Mouse (Mus musculus): ENCODE measurements around the gene Hal. TPM values are rescaled to one million over a fixed set of nuclear protein-coding genes. Genes with fewer than 3 reads are reported as not detected.
A peak's percentile ranks its signal among the peaks of the same experiment; 100 is the strongest.
"Not testable (repeated sequence)": the region's sequence is repeated elsewhere in the genome, so short reads cannot be mapped to it uniquely, and the experiment has no call there.

Gene Hal
- polyA plus RNA-seq, 1 experiment from 2014 or later, result 0.10 TPM

GRCm38 (mm10) chr10:93543176-93543575 is 54.6 kb downstream of the Hal start:
- Histone ChIP-seq H3K27ac (no peak overlapping the region), H3K4me1 (peaks cover 13% of the 10 kb centered on the region), H3K27me3 (peaks cover 10% of the 10 kb centered on the region), H3K9ac (no peak overlapping the region), H3K9me3 (replicated peaks) (no peaks in the 10 kb centered on the region), H3K36me3 (no peaks in the 10 kb centered on the region), H3K4me2 (replicated peaks) (no peak overlapping the region), H3K4me3 (no peak overlapping the region)
- no peak for ATAC-seq (ENCODE audit: low FRiP score)
- 54% methylated on average over 6 of the region's 6 CpGs for WGBS

GRCm38 (mm10) chr10:93544172-93544571 is 55.6 kb downstream of the Hal start:
- no peak for ATAC-seq (ENCODE audit: low FRiP score)
- Histone ChIP-seq H3K36me3 (no peaks in the 10 kb centered on the region), H3K27ac (no peak overlapping the region), H3K4me3 (no peak overlapping the region), H3K4me1 (peaks cover 13% of the 10 kb centered on the region), H3K27me3 (peaks cover 4% of the 10 kb centered on the region; the same call in 1 of the 2 replicates), H3K9ac (no peak overlapping the region), H3K4me2 (replicated peaks) (no peak overlapping the region), H3K9me3 (replicated peaks) (no peaks in the 10 kb centered on the region)
- WGBS, result 79% methylated on average over 5 of the region's 5 CpGs

GRCm38 (mm10) chr10:93547741-93548270 is 59.2 kb downstream of the Hal start:
- ATAC-seq (ENCODE audit: low FRiP score), result no peak
- H3K36me3 ChIP-seq, result no peaks in the 10 kb centered on the region
- no peak overlapping the region for H3K4me2 ChIP-seq (replicated peaks)
- H3K4me1 ChIP-seq, result no peaks in the 10 kb centered on the region
- no peaks in the 10 kb centered on the region for H3K9me3 ChIP-seq (replicated peaks)
- H3K27ac ChIP-seq, result no peak overlapping the region
- no peak overlapping the region for H3K4me3 ChIP-seq
- no peaks in the 10 kb centered on the region for H3K27me3 ChIP-seq
- WGBS, result 87% methylated on average over 4 of the region's 4 CpGs
- no peak overlapping the region for H3K9ac ChIP-seq

- ATAC-seq (ENCODE audit: low FRiP score), result 0 out of 2 replicates have a peak, but pooled peaks have one; percentile 52
- no peak overlapping the region for H3K9ac ChIP-seq
- H3K36me3 ChIP-seq, result no peaks in the 10 kb centered on the region
- H3K27me3 ChIP-seq, result no peaks in the 10 kb centered on the region
- no peak overlapping the region for H3K4me3 ChIP-seq
- H3K4me1 ChIP-seq, result no peaks in the 10 kb centered on the region
- 19% methylated on average over 7 of the region's 7 CpGs for WGBS
- no peak overlapping the region for H3K4me2 ChIP-seq (replicated peaks)
- no peaks in the 10 kb centered on the region for H3K9me3 ChIP-seq (replicated peaks)
- H3K27ac ChIP-seq, result no peak overlapping the region
Measured at GRCm38 (mm10) chr10:93548991-93549390, 60.4 kb downstream of the Hal start.

- no peak for ATAC-seq (ENCODE audit: low FRiP score)
- Histone ChIP-seq H3K36me3 (no peaks in the 10 kb centered on the region), H3K4me2 (replicated peaks) (no peak overlapping the region), H3K4me3 (no peak overlapping the region), H3K27ac (no peak overlapping the region), H3K9me3 (replicated peaks) (no peaks in the 10 kb centered on the region), H3K9ac (no peak overlapping the region), H3K27me3 (no peaks in the 10 kb centered on the region), H3K4me1 (no peaks in the 10 kb centered on the region)
- 84% methylated on average over 10 of the region's 10 CpGs for WGBS
Measured at GRCm38 (mm10) chr10:93549821-93550220, 61.3 kb downstream of the Hal start.

- no peaks in the 10 kb centered on the region for H3K36me3 ChIP-seq
- H3K4me2 ChIP-seq (replicated peaks), result no peak overlapping the region
- H3K27ac ChIP-seq, result no peak overlapping the region
- no peaks in the 10 kb centered on the region for H3K27me3 ChIP-seq
- 85% methylated on average over 8 of the region's 8 CpGs for WGBS
- H3K4me1 ChIP-seq, result no peaks in the 10 kb centered on the region
- no peak for ATAC-seq (ENCODE audit: low FRiP score)
- no peak overlapping the region for H3K4me3 ChIP-seq
- H3K9me3 ChIP-seq (replicated peaks), result no peaks in the 10 kb centered on the region
- H3K9ac ChIP-seq, result no peak overlapping the region
Measured at GRCm38 (mm10) chr10:93552596-93552995, 64.0 kb downstream of the Hal start.

- WGBS, result 83% methylated on average over 2 of the region's 2 CpGs
- not testable (repeated sequence) for H3K4me2 ChIP-seq (replicated peaks); H3K4me1 ChIP-seq; ATAC-seq (ENCODE audit: low FRiP score); H3K9ac ChIP-seq; H3K27me3 ChIP-seq; H3K36me3 ChIP-seq; H3K4me3 ChIP-seq; H3K9me3 ChIP-seq (replicated peaks); H3K27ac ChIP-seq
Measured at GRCm38 (mm10) chr10:93557971-93558370, 69.4 kb downstream of the Hal start.

GRCm38 (mm10) chr10:93559786-93560185 is 71.2 kb downstream of the Hal start:
- WGBS, result 46% methylated on average over 9 of the region's 9 CpGs
- no peak overlapping the region for H3K4me2 ChIP-seq (replicated peaks)
- H3K36me3 ChIP-seq, result no peaks in the 10 kb centered on the region
- no peaks in the 10 kb centered on the region for H3K4me1 ChIP-seq
- no peak overlapping the region for H3K9ac ChIP-seq
- no peaks in the 10 kb centered on the region for H3K9me3 ChIP-seq (replicated peaks)
- no peak overlapping the region for H3K4me3 ChIP-seq
- ATAC-seq (ENCODE audit: low FRiP score), result no peak
- H3K27ac ChIP-seq, result no peak overlapping the region
- no peaks in the 10 kb centered on the region for H3K27me3 ChIP-seq

GRCm38 (mm10) chr10:93564518-93565090 is 76.0 kb downstream of the Hal start:
- no peak for ATAC-seq (ENCODE audit: low FRiP score)
- H3K9ac ChIP-seq, result no peak overlapping the region
- no peaks in the 10 kb centered on the region for H3K27me3 ChIP-seq
- no peaks in the 10 kb centered on the region for H3K36me3 ChIP-seq
- no peaks in the 10 kb centered on the region for H3K4me1 ChIP-seq
- H3K4me2 ChIP-seq (replicated peaks), result no peak overlapping the region
- WGBS, result 90% methylated on average over 14 of the region's 14 CpGs
- H3K27ac ChIP-seq, result no peak overlapping the region
- H3K4me3 ChIP-seq, result no peak overlapping the region
- H3K9me3 ChIP-seq (replicated peaks), result no peaks in the 10 kb centered on the region

- H3K36me3 ChIP-seq, result no peaks in the 10 kb centered on the region
- H3K4me2 ChIP-seq (replicated peaks), result no peak overlapping the region
- H3K4me3 ChIP-seq, result no peak overlapping the region
- no peaks in the 10 kb centered on the region for H3K27me3 ChIP-seq
- WGBS, result 88% methylated on average over 10 of the region's 10 CpGs
- ATAC-seq (ENCODE audit: low FRiP score), result no peak
- H3K9me3 ChIP-seq (replicated peaks), result no peaks in the 10 kb centered on the region
- H3K9ac ChIP-seq, result no peak overlapping the region
- H3K4me1 ChIP-seq, result no peaks in the 10 kb centered on the region
- no peak overlapping the region for H3K27ac ChIP-seq
Measured at GRCm38 (mm10) chr10:93567066-93567465, 78.5 kb downstream of the Hal start.

- 86% methylated on average over 11 of the region's 11 CpGs for WGBS
- H3K27ac ChIP-seq, result no peak overlapping the region
- H3K9me3 ChIP-seq (replicated peaks), result no peaks in the 10 kb centered on the region
- no peak overlapping the region for H3K4me2 ChIP-seq (replicated peaks)
- no peaks in the 10 kb centered on the region for H3K27me3 ChIP-seq
- H3K4me1 ChIP-seq, result no peaks in the 10 kb centered on the region
- no peaks in the 10 kb centered on the region for H3K36me3 ChIP-seq
- no peak for ATAC-seq (ENCODE audit: low FRiP score)
- no peak overlapping the region for H3K4me3 ChIP-seq
- no peak overlapping the region for H3K9ac ChIP-seq
Measured at GRCm38 (mm10) chr10:93567841-93568566, 79.4 kb downstream of the Hal start.

- no peak overlapping the region for H3K9ac ChIP-seq
- 89% methylated on average over 6 of the region's 6 CpGs for WGBS
Measured at GRCm38 (mm10) chr10:93568671-93569070, 80.1 kb downstream of the Hal start.

More at GRCm38 (mm10) chr10:93568671-93569070, 80.1 kb downstream of the Hal start:
- no peaks in the 10 kb centered on the region for H3K9me3 ChIP-seq (replicated peaks)
- H3K36me3 ChIP-seq, result no peaks in the 10 kb centered on the region
- no peak overlapping the region for H3K4me3 ChIP-seq
- H3K4me2 ChIP-seq (replicated peaks), result no peak overlapping the region
- no peak overlapping the region for H3K27ac ChIP-seq
- no peaks in the 10 kb centered on the region for H3K4me1 ChIP-seq
- no peak for ATAC-seq (ENCODE audit: low FRiP score)
- no peaks in the 10 kb centered on the region for H3K27me3 ChIP-seq
